Mouse (Mus musculus): ENCODE measurements around the gene Fxyd4.

Gene Fxyd4

DNA sequence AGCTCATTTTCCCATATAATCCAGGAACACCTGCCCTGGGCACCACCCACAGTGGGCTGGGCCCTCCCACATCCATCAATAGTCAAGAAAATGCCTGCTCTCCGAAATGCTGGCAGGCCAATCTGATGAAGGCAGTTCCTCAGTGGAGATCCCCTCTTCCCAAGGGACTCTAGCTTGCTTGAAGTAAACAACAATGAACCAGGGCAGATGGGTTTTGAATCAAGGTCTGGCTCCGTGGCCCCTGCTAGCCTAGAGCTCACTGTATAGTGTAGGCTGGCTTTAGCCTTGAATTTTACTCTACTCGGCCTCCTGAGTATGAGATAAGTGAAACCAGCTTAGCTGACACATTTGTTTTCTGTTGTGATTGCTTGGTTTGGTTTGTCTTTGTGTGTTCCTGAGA lies 45.1 kb downstream of the Fxyd4 start:
- in situ Hi-C loops (cut with MboI; ENCODE audit: low sequenced_read_pairs): no loop called here

GRCm38 (mm10) chr6:117891369-117892160 lies 45.9 kb downstream of the Fxyd4 start:
- in situ Hi-C loops (cut with MboI; ENCODE audit: low sequenced_read_pairs): no loop called here

GRCm38 (mm10) chr6:117890257-117890656 lies 47.2 kb downstream of the Fxyd4 start:
- in situ Hi-C loops (cut with MboI; ENCODE audit: low sequenced_read_pairs): no loop called here

DNA sequence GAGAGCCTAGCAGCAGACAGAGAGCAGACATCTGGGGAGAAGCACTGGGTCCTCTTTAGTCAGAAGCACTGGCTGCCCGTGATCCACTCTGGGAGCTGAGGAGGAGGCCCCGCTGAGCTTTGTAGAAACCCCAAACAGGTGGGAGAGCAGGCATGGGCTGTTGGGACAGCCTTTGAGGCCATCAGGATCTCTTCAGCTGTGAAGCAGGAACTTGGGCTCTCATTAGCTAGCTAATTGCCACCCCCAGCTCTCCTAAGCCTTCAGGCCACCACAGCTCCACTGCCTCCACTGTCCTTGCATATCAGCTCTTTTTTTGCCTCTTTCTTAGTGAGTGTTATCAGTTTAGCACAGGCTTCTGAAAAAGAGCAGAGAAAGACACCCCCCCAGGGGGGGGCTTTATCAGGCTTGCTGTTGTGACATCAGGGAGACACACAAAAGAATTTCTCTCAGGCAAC lies 48.8 kb downstream of the Fxyd4 start:
- in situ Hi-C loops (cut with MboI; ENCODE audit: low sequenced_read_pairs): no loop called here

DNA sequence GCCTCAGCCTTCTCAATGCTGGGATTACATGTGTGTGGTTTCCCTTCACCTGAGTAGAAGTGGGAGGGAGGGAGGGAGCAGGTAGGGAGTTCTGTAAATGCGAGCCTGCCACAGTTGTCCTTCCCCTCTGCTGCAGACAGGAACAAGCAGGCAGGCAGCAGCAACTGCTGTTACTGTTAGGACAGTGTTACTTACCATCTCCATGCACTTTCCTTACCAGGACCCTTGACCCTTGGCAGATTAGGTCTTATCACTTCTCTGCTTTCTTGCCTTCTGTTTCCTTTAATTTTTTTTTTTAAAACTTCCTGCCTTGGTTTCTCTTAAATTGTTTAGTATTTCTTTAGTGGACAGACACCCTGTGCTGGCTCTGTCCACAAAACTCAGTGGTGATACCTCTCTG lies 49.5 kb downstream of the Fxyd4 start:
- in situ Hi-C loops (cut with MboI; ENCODE audit: low sequenced_read_pairs): no loop called here

DNA sequence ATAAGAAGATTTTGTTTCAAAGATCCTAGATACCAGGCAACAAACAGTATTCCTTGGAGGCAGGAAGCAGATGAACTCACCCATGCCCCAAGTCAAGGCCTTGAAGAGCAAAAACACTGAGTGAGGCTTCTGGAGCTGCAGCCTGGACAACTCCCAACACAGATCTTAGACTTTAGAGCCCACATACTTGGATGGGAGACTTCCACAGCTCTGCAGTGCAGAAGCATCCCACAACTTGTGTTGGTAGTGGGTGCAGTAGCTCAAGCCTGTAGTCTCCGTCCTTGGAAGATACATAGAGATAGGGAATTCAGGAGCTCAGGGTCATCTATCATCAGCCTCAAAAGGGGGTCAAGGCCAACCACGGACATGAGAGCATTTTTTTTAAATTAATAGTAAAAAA lies 51.5 kb downstream of the Fxyd4 start:
- in situ Hi-C loops (cut with MboI; ENCODE audit: low sequenced_read_pairs): no loop called here
